Mouse (Mus musculus): Measurements from ENCODE around the gene Arid3c. TPM values are rescaled to one million over a fixed set of nuclear protein-coding genes. Genes with fewer than 3 reads are reported as not detected.
"Not testable (repeated sequence)": the region's sequence is repeated elsewhere in the genome, so short reads cannot be mapped to it uniquely, and the experiment has no call there.

Arid3c gene
- 0.26 and 0.54 TPM in 2 replicates for polyA plus RNA-seq (2016; fragmentation: Nextera tagmentation; extraction: Ambion mirVana)

GRCm38 (mm10) chr4:41731052-41731765 is at the start of gene Arid3c:
Gene Arid3c (minus strand): TSS chr4:41731142.
- Histone ChIP-seq H3K4me1 (peaks cover 21% of the 10 kb centered on the region), H3K9me3 (no peaks in the 10 kb centered on the region), H3K4me3 (peak within 1 kb of the TSS; percentile 37), H3K27ac (replicated peaks) (no peak within 1 kb of the TSS), H3K9ac (replicated peaks) (peak within 1 kb of the TSS; percentile 47), H3K27me3 (peaks cover 77% of the 10 kb centered on the region), H3K4me2 (replicated peaks) (peak within 1 kb of the TSS; percentile 56), H3K36me3 (no peaks in the 10 kb centered on the region)
- ATAC-seq (ENCODE audit: low FRiP score, low read depth) = peak; percentile 34; the same call in 1 of the 2 replicates
- 2% methylated on average over 50 of the region's 50 CpGs for WGBS

- H3K36me3 ChIP-seq; H3K9ac ChIP-seq (replicated peaks); H3K27ac ChIP-seq (replicated peaks); ATAC-seq (ENCODE audit: low FRiP score, low read depth); H3K4me3 ChIP-seq; H3K4me1 ChIP-seq; H3K9me3 ChIP-seq; H3K27me3 ChIP-seq; H3K4me2 ChIP-seq (replicated peaks): not testable (repeated sequence)
- WGBS = 87% methylated on average over 1 of the region's 1 CpGs
Measured at GRCm38 (mm10) chr4:41775840-41776239, 44.9 kb upstream of the Arid3c start.

GRCm38 (mm10) chr4:41774506-41774905 is 43.6 kb upstream of the Arid3c start:
- ATAC-seq (ENCODE audit: low FRiP score, low read depth); H3K9me3 ChIP-seq; H3K36me3 ChIP-seq; H3K4me1 ChIP-seq; H3K27me3 ChIP-seq: not testable (repeated sequence)
- H3K27ac ChIP-seq (replicated peaks) = peak overlapping the region; percentile 30; the same call in 1 of the 2 replicates
- WGBS = 53% methylated on average over 3 of the region's 3 CpGs
- 0 out of 2 replicates have a peak overlapping the region, but pooled peaks have one; percentile 15 for H3K9ac ChIP-seq (replicated peaks)
- peak overlapping the region; percentile 48 for H3K4me2 ChIP-seq (replicated peaks)
- H3K4me3 ChIP-seq = peak overlapping the region; percentile 35

- Histone ChIP-seq H3K4me2 (replicated peaks) (peak within 1 kb of the TSS; percentile 53), H3K9ac (replicated peaks) (peak within 1 kb of the TSS; percentile 59), H3K4me3 (peak within 1 kb of the TSS; percentile 48), H3K27ac (replicated peaks) (peak within 1 kb of the TSS; percentile 35; the same call in 1 of the 2 replicates)
- WGBS = 0% methylated on average over 12 of the region's 14 CpGs
- not testable (repeated sequence) for H3K9me3 ChIP-seq; H3K27me3 ChIP-seq; H3K36me3 ChIP-seq; ATAC-seq (ENCODE audit: low FRiP score, low read depth); H3K4me1 ChIP-seq
Measured at GRCm38 (mm10) chr4:41774002-41774401, 43.1 kb upstream of the Arid3c start, which contains the start of gene Ccl27a. Gene Ccl27a (minus strand): TSS chr4:41774247.

- under 1% methylated on average over 18 of the region's 25 CpGs for WGBS
- H3K27ac ChIP-seq (replicated peaks) = peak overlapping the region; percentile 35; the same call in 1 of the 2 replicates
Measured at GRCm38 (mm10) chr4:41773502-41773901, 42.6 kb upstream of the Arid3c start.

GRCm38 (mm10) chr4:41772946-41773345 is 42.0 kb upstream of the Arid3c start:
- Histone ChIP-seq H3K9ac (replicated peaks) (0 out of 2 replicates have a peak overlapping the region, but pooled peaks have one; percentile 28), H3K4me2 (replicated peaks) (peak overlapping the region; percentile 46), H3K4me3 (peak overlapping the region; percentile 26)
- not testable (repeated sequence) for ATAC-seq (ENCODE audit: low FRiP score, low read depth); H3K27me3 ChIP-seq; H3K9me3 ChIP-seq; H3K27ac ChIP-seq (replicated peaks); H3K4me1 ChIP-seq; H3K36me3 ChIP-seq
- 6% methylated on average over 7 of the region's 16 CpGs for WGBS

More at GRCm38 (mm10) chr4:41773502-41773901, 42.6 kb upstream of the Arid3c start:
- H3K27me3 ChIP-seq; H3K36me3 ChIP-seq; H3K9me3 ChIP-seq; H3K4me1 ChIP-seq; ATAC-seq (ENCODE audit: low FRiP score, low read depth): not testable (repeated sequence)
- peak overlapping the region; percentile 48 for H3K4me3 ChIP-seq
- peak overlapping the region; percentile 53 for H3K4me2 ChIP-seq (replicated peaks)
- H3K9ac ChIP-seq (replicated peaks) = peak overlapping the region; percentile 59

- WGBS = 87% methylated on average over 10 of the region's 10 CpGs
- ATAC-seq (ENCODE audit: low FRiP score, low read depth) = not testable (repeated sequence)
Measured at GRCm38 (mm10) chr4:41767301-41767700, 36.4 kb upstream of the Arid3c start.

GRCm38 (mm10) chr4:41763176-41763575 is 32.2 kb upstream of the Arid3c start:
- 93% methylated on average over 4 of the region's 6 CpGs for WGBS
- ATAC-seq (ENCODE audit: low FRiP score, low read depth); H3K9ac ChIP-seq (replicated peaks); H3K27me3 ChIP-seq; H3K9me3 ChIP-seq; H3K36me3 ChIP-seq; H3K4me3 ChIP-seq; H3K27ac ChIP-seq (replicated peaks); H3K4me2 ChIP-seq (replicated peaks): not testable (repeated sequence)
- H3K4me1 ChIP-seq = peaks cover 34% of the 10 kb centered on the region

More at GRCm38 (mm10) chr4:41767301-41767700, 36.4 kb upstream of the Arid3c start:
- H3K4me3 ChIP-seq; H3K4me1 ChIP-seq; H3K4me2 ChIP-seq (replicated peaks); H3K9ac ChIP-seq (replicated peaks); H3K27ac ChIP-seq (replicated peaks); H3K36me3 ChIP-seq; H3K9me3 ChIP-seq; H3K27me3 ChIP-seq: not testable (repeated sequence)

- not testable (repeated sequence) for H3K9me3 ChIP-seq; H3K27me3 ChIP-seq; H3K36me3 ChIP-seq; H3K4me3 ChIP-seq; ATAC-seq (ENCODE audit: low FRiP score, low read depth)
- WGBS = 49% methylated on average over 8 of the region's 8 CpGs
- Histone ChIP-seq H3K27ac (replicated peaks) (0 out of 2 replicates have a peak overlapping the region, but pooled peaks have one; percentile 52), H3K4me2 (replicated peaks) (0 out of 2 replicates have a peak overlapping the region, but pooled peaks have one; percentile 64), H3K4me1 (peaks cover 34% of the 10 kb centered on the region), H3K9ac (replicated peaks) (peak overlapping the region; percentile 11; the same call in 1 of the 2 replicates)
Measured at GRCm38 (mm10) chr4:41762688-41763114, 31.8 kb upstream of the Arid3c start.

GRCm38 (mm10) chr4:41762099-41762687 is 31.3 kb upstream of the Arid3c start:
- Histone ChIP-seq H3K27ac (replicated peaks) (peak overlapping the region; percentile 52; the same call in 1 of the 2 replicates), H3K36me3 (no peaks in the 10 kb centered on the region), H3K4me1 (peaks cover 34% of the 10 kb centered on the region), H3K27me3 (no peaks in the 10 kb centered on the region), H3K9ac (replicated peaks) (peak overlapping the region; percentile 62; the same call in 1 of the 2 replicates), H3K9me3 (no peaks in the 10 kb centered on the region), H3K4me3 (no peak overlapping the region; the same call in 1 of the 2 replicates), H3K4me2 (replicated peaks) (0 out of 2 replicates have a peak overlapping the region, but pooled peaks have one; percentile 64)
- no peak for ATAC-seq (ENCODE audit: low FRiP score, low read depth)
- 36% methylated on average over 8 of the region's 8 CpGs for WGBS

GRCm38 (mm10) chr4:41761680-41762079 is 30.7 kb upstream of the Arid3c start:
- no peaks in the 10 kb centered on the region for H3K9me3 ChIP-seq
- peaks cover 34% of the 10 kb centered on the region for H3K4me1 ChIP-seq
- H3K4me2 ChIP-seq (replicated peaks) = peak overlapping the region; percentile 64; the same call in 1 of the 2 replicates
- H3K27ac ChIP-seq (replicated peaks) = peak overlapping the region; percentile 52; the same call in 1 of the 2 replicates
- H3K27me3 ChIP-seq = no peaks in the 10 kb centered on the region
- peak overlapping the region; percentile 62 for H3K9ac ChIP-seq (replicated peaks)
- no peak overlapping the region for H3K4me3 ChIP-seq
- no peaks in the 10 kb centered on the region for H3K36me3 ChIP-seq
- ATAC-seq (ENCODE audit: low FRiP score, low read depth) = no peak

- H3K27ac ChIP-seq (replicated peaks) = peak overlapping the region; percentile 52; the same call in 1 of the 2 replicates
Measured at GRCm38 (mm10) chr4:41760911-41761310, 30.0 kb upstream of the Arid3c start.

More at GRCm38 (mm10) chr4:41760911-41761310, 30.0 kb upstream of the Arid3c start:
- ATAC-seq (ENCODE audit: low FRiP score, low read depth) = no peak
- no peaks in the 10 kb centered on the region for H3K27me3 ChIP-seq
- H3K9ac ChIP-seq (replicated peaks) = peak overlapping the region; percentile 62
- no peaks in the 10 kb centered on the region for H3K36me3 ChIP-seq
- peaks cover 39% of the 10 kb centered on the region for H3K4me1 ChIP-seq
- peak overlapping the region; percentile 64 for H3K4me2 ChIP-seq (replicated peaks)
- peak overlapping the region; percentile 43 for H3K4me3 ChIP-seq
- WGBS = 90% methylated on average over 4 of the region's 4 CpGs
- H3K9me3 ChIP-seq = no peaks in the 10 kb centered on the region

Data from midbrain, embryonic 12.5 days (tissue).